Mouse (Mus musculus): ENCODE results near the gene Polr1d. TPM values are rescaled to one million over a fixed set of nuclear protein-coding genes. Genes with fewer than 3 reads are reported as not detected.

Polr1d gene
- total and polyA plus RNA-seq, 3 experiments = 24.2 to 74.8 (median 66.6) TPM

DNA sequence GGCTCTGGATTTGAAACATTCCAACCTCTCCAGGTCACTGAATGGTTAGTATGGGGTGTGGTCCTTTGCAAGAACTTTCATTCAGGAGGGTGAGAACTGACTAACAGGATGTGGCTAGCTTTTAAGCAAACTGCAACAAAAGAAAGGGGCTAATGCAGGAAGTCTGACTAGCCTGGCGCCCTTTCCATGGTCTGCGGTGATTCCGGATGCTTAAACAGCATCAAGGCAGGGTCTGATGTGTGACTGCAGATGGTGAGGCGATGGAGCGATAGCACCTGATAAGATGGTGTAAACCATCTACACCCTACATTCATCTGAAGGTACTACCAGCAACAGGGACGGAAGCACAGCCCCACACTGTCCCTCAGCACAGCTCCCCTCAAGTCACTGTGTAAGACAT is 82.5 kb downstream of the Polr1d start:
- H3K27me3 ChIP-seq (ENCODE audit: control insufficient read depth, insufficient read depth, low read length) = no peaks in the 10 kb centered on the region; the same call in 1 of the 2 replicates
- H3K27ac ChIP-seq = no peak overlapping the region
- intact Hi-C loops (cut with DNase I) = no loop called here
- no peak overlapping the region for H3K9ac ChIP-seq (ENCODE audit: low read depth, low read length)
- DNase-seq = no peak
- no peaks in the 10 kb centered on the region for H3K36me3 ChIP-seq (ENCODE audit: control insufficient read depth, insufficient read depth, low read length)
- no peaks in the 10 kb centered on the region for H3K79me2 ChIP-seq (replicated peaks; ENCODE audit: control insufficient read depth, insufficient read depth, low read length)
- H3K4me1 ChIP-seq (ENCODE audit: control insufficient read depth, insufficient read depth, low read length) = no peaks in the 10 kb centered on the region
- no peak for TF ChIP-seq CTCF (IDR thresholded peaks at IDR 0.05)
- no peak for TF ChIP-seq POLR2A (IDR thresholded peaks at IDR 0.05; ENCODE audit: insufficient read depth, low read depth, low read length)
- TF ChIP-seq EP300 (IDR thresholded peaks at IDR 0.05; ENCODE audit: insufficient read depth, low read depth, low read length) = no peak
- 50% methylated on average over 6 of the region's 6 CpGs for WGBS
- H3K4me3 ChIP-seq = no peak overlapping the region

DNA sequence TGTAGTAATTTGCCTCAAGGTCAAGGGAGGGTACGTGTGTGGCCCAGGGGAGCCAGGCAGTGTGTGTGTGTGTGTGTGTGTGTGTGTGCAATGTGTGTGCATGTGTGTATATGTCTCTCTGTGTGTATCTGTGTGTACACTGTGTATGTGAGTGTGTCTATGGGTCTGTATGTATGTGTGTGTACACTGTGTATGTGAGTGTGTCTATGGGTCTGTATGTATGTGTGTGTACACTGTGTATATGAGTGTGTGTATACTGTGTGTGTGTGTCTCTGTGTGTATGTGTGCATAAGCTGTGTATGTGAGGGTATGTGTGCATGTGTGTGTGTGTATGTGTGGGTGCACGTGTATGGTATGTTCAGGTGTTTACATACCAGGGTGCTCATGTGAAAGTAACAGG is 82.9 kb downstream of the Polr1d start:
- no peaks in the 10 kb centered on the region; the same call in 1 of the 2 replicates for H3K27me3 ChIP-seq (ENCODE audit: control insufficient read depth, insufficient read depth, low read length)
- TF ChIP-seq EP300 (IDR thresholded peaks at IDR 0.05; ENCODE audit: insufficient read depth, low read depth, low read length) = no peak
- no peak for DNase-seq
- no peak overlapping the region for H3K9ac ChIP-seq (ENCODE audit: low read depth, low read length)
- no peak overlapping the region for H3K4me3 ChIP-seq
- no peaks in the 10 kb centered on the region for H3K36me3 ChIP-seq (ENCODE audit: control insufficient read depth, insufficient read depth, low read length)
- intact Hi-C loops (cut with DNase I) = no loop called here
- no peaks in the 10 kb centered on the region for H3K4me1 ChIP-seq (ENCODE audit: control insufficient read depth, insufficient read depth, low read length)
- no peaks in the 10 kb centered on the region for H3K79me2 ChIP-seq (replicated peaks; ENCODE audit: control insufficient read depth, insufficient read depth, low read length)
- 73% methylated on average over 2 of the region's 2 CpGs for WGBS
- no peak overlapping the region for H3K27ac ChIP-seq

Other genes starting within 250 kb of the Polr1d start
- 100 to 1,000 TPM; 119 to 143 TPM for gene Rpl21, start 244.2 kb upstream of the Polr1d start, total RNA-seq (2021)
- gene Rpl21, start 244.2 kb upstream of the Polr1d start, polyA plus RNA-seq (2012; rRNA removed) = 44.4 and 61.1 TPM in 2 replicates
- gene Rasl11a, start 232.0 kb upstream of the Polr1d start, total RNA-seq (2021) = 1 to 10 TPM; 1.8 to 3.7 TPM
- gene Rasl11a, start 232.0 kb upstream of the Polr1d start, polyA plus RNA-seq (2012; rRNA removed) = 2.7 and 2.9 TPM in 2 replicates
- 10 to 100 TPM; 18.4 to 19.2 TPM for gene Gtf3a, start 128.4 kb upstream of the Polr1d start, total RNA-seq (2021)
- gene Gtf3a, start 128.4 kb upstream of the Polr1d start, polyA plus RNA-seq (2012; rRNA removed) = 19.2 and 23.0 TPM in 2 replicates
- 10 to 100 TPM; 21.0 to 23.3 TPM for gene Mtif3, start 113.2 kb upstream of the Polr1d start, total RNA-seq (2021)
- 12.2 and 18.1 TPM in 2 replicates for gene Mtif3, start 113.2 kb upstream of the Polr1d start, polyA plus RNA-seq (2012; rRNA removed)
- 10 to 100 TPM in 1 of 2 experiments, 1 to 10 TPM in 1; 9.5 to 13.6 TPM for gene Lnx2, start 464 bp upstream of the Polr1d start, total RNA-seq (2021)
- gene Lnx2, start 464 bp upstream of the Polr1d start, polyA plus RNA-seq (2012; rRNA removed) = 13.2 and 14.5 TPM in 2 replicates
- not detected for gene Gsx1, start 111.6 kb downstream of the Polr1d start, total RNA-seq (2021)
- not detected in 2 replicates for gene Gsx1, start 111.6 kb downstream of the Polr1d start, polyA plus RNA-seq (2012; rRNA removed)
- not detected for gene Pdx1, start 192.9 kb downstream of the Polr1d start, total RNA-seq (2021)
- gene Pdx1, start 192.9 kb downstream of the Polr1d start, polyA plus RNA-seq (2012; rRNA removed) = not detected in 2 replicates
- not detected for gene Cdx2, start 230.2 kb downstream of the Polr1d start, total RNA-seq (2021)
- gene Cdx2, start 230.2 kb downstream of the Polr1d start, polyA plus RNA-seq (2012; rRNA removed) = not detected in 2 replicates
- not detected for gene Urad, start 245.4 kb downstream of the Polr1d start, total RNA-seq (2021)
- not detected in 2 replicates for gene Urad, start 245.4 kb downstream of the Polr1d start, polyA plus RNA-seq (2012; rRNA removed)